Mouse (Mus musculus) R1 (cell line): ENCODE data around the gene AL732309.1.

Experiments
- DNase-seq: peaks from one replicate; pipeline ENCODE4 v3.0.0-alpha.2; 2018; ENCODE audit warnings: low read depth, low spot score

The AL732309.1 gene

GRCm38 (mm10) chr2:25240310-25240709, 6.4 kb downstream of the AL732309.1 start:
- DNase-seq: no peak

GRCm38 (mm10) chr2:25239766-25240165, 6.9 kb downstream of the AL732309.1 start:
- DNase-seq: no peak

- no peak for DNase-seq
Observed at GRCm38 (mm10) chr2:25238106-25238505, 8.6 kb downstream of the AL732309.1 start.

DNA sequence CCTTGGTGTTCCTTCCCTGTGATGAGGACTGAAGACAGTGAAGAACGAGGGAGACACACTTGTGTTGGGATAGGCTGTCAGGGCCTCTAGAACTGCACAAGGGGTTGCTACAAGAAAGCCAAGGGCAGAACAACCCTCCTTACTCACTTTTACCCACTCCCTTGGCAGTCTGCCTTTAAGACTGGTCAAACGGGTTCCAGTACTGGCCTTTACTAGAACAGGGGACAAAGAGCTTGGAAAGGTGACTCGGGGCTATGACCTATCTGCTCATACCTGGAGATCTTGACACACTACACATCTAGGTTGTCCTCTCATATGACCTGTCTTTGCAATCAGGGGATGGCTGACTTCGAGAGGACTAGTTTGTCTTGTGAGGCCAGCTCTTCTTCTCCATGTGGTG, 9.1 kb downstream of the AL732309.1 start:
- no peak for DNase-seq

DNA sequence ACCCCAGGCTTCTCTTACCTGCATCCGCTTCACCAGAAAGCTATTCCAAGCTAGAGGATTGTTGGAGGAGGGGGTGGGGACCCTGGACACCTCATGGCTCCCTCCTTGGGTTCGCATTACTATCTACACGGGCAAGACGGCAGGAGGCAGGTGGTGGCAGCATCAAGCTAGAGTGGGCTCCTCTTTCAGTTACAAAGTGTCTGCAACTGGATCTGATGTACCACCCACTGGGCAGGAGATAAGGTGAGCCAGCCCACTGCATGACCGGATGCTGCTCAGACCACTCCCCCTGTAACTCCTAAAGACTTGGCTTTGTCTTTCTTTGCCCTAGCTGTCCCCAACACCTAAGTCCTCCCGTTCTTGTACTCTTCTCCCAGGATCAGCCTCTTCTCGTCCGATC, 10.0 kb downstream of the AL732309.1 start, which contains the start of gene Rnf224:
TSS of gene Rnf224 (minus strand) at position 174 of the 400 bp plus-strand sequence.
- DNase-seq: no peak

GRCm38 (mm10) chr2:25234551-25235220, 12.0 kb downstream of the AL732309.1 start:
- DNase-seq: no peak

DNA sequence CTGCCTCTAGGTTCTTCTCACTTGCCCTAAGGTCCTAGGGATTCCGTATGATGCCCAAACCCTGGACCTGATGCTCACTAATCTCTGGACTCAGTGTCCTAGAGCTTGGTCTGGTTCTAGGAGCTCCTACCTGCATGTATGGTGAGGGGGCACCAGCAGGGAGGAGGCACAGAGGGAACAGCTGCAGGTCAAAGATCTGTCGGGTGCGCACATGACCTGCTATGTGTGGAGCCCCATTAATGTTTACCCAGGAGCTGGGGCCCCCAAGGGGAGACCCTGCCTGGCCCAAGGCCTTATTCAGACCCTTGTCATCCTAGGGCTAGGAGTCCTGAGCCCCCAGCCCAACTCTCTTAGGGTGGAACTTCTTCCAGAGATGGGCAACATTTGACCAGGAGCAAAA, 12.6 kb downstream of the AL732309.1 start, which contains the start of gene Slc34a3:
TSS of gene Slc34a3 (minus strand) at position 315 of the 400 bp plus-strand sequence.
- DNase-seq: no peak

DNA sequence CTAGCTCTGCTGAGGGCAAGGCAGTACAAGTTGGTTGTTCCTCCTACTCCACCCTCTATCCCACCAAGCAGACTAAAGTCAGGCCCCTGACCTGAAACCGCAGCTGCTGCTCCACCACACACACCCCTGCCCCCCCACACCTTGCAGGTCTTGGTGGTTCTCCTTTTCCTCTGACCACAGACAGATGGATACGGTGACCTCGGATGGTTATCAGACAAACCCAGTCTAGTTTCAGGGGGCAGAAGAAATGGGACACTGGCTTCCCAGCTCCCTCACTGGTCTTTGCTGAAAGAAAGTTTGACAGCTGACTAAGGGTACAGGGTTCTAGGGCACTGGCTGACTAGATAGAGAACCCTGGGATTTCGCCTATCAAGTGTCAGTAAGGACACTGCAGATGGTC, 13.2 kb downstream of the AL732309.1 start:
- no peak for DNase-seq

- peak; percentile 42 for DNase-seq
Observed at GRCm38 (mm10) chr2:25231038-25231437, 15.6 kb downstream of the AL732309.1 start.

- DNase-seq: no peak
Observed at GRCm38 (mm10) chr2:25230581-25230980, 16.1 kb downstream of the AL732309.1 start.

GRCm38 (mm10) chr2:25229582-25229981, 17.1 kb downstream of the AL732309.1 start:
- no peak for DNase-seq

- no peak for DNase-seq
Observed at GRCm38 (mm10) chr2:25228995-25229530, 17.6 kb downstream of the AL732309.1 start.

DNA sequence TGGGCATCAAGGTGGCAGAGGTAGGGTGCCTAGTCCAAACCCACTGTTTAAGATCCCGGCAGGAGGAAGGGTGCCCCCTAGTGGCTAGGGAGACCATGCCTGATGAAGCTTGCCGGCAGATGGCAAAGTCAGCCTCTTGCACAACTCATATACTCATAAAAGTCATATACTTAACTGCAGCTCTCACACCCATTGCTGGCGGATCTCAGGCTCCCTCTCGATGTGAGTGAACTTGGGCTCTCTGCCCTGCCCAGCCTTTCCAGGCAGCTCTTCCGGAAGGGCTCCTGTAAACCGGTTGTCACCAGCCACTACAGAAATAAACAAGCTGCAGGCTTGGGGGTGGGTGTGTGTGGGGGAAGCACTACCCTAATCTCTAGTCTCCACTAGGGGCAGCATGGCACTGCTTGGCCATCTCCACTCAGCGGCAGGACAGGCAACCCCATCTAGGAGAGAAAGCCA, 18.2 kb downstream of the AL732309.1 start:
- peak; percentile 96 for DNase-seq

GRCm38 (mm10) chr2:25227406-25227805, 19.3 kb downstream of the AL732309.1 start:
- DNase-seq: no peak

DNA sequence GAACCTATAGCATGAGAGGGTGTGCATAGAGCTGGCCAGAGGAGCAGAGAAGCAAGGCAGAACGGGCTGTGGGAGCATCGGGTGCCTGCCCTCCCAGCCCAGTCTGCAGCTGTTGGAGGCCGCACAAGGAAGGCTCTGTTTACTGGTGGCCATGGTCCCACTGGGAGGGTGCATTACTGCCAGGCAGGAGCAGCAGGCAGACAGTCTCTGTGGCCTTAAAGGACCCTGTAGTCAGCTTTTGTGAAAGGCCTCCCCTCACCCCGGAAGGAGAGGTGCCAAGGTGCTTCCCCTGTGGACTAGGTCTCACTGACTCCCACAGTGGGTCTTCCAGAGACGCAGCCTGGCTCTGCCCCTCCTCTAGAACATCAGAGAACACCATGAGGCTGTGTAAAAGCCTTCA, 19.8 kb downstream of the AL732309.1 start:
- no peak for DNase-seq

DNA sequence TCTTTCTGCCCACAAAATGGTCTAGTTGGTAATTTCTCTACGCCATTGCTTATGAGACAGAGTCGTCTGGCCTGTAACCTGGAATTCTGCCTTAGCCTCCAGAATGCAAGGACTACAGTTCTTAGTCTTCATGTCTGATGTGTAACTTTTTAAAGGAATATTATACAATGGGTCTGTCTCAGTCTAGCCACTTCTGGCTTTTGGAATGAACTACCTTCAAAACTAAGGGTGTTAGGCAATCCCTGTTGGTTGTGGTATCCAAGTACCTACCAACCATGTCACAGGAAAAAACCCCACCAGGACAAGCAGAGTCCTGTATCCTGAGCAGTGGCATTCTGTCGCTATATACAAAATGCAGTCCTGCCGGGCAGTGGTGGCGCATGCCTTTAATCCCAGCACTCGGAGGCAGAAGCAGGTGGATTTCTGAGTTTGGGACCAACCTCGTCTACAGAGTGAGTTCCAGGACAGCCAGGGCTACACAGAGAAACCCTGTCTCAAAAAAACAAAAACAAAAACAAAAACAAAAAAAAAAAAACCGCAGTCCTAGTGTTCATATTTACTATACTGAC, 20.8 kb downstream of the AL732309.1 start:
- no peak for DNase-seq

GRCm38 (mm10) chr2:25224766-25225752, 21.6 kb downstream of the AL732309.1 start:
- peak; percentile 100 for DNase-seq

- no peak for DNase-seq
Observed at GRCm38 (mm10) chr2:25224492-25224765, 22.2 kb downstream of the AL732309.1 start, which contains the start of gene Tubb4b. Gene Tubb4b (minus strand): TSS chr2:25224702.

DNA sequence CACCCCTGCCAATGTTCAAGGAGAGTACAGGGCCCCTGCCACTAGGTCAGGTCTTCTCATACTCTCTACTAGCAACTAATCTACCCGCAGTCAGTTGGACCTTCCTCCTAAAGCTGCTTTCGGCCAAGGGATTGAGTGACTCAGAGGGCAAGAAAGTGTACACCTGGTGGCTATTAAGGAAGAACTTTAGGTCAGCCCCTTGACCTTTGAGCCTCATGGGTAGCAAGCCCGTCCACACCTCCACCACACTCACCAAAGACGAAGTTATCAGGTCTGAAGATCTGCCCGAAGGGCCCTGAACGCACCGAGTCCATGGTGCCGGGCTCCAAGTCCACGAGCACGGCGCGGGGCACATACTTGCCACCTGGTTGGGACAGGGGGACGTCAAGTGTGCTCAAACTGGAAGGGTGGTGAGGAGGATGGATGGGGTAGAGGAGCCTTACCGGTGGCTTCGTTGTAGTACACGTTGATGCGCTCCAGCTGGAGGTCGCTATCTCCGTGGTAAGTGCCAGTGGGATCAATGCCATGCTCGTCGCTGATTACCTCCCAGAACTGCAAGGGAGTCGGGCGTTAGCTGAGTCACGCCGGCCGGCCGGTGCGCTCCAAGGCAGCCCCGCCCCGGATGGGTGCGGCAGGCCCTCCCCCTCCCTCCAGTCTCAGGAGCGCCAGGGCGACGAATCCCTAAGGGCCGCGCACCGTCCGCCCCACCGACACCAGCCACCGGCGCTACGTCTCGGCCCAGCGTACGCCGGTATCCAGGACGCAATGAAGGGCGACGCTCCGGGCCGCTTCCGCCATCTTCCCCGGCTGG, 22.8 kb downstream of the AL732309.1 start:
- peak; percentile 92 for DNase-seq

GRCm38 (mm10) chr2:25221331-25221772, 25.3 kb downstream of the AL732309.1 start:
- peak; percentile 46 for DNase-seq

GRCm38 (mm10) chr2:25218445-25218844, 28.2 kb downstream of the AL732309.1 start, which contains the start of gene Fam166a:
Gene Fam166a (plus strand): TSS chr2:25218745.
- no peak for DNase-seq
